Mouse (Mus musculus): ENCODE data around the gene Cbx1. TPM values are rescaled to one million over a fixed set of nuclear protein-coding genes. Genes with fewer than 3 reads are reported as not detected.

Cbx1 gene
- 201 and 213 TPM in 2 replicates for polyA plus RNA-seq (2016; fragmentation: Nextera tagmentation; extraction: Ambion mirVana)

DNA sequence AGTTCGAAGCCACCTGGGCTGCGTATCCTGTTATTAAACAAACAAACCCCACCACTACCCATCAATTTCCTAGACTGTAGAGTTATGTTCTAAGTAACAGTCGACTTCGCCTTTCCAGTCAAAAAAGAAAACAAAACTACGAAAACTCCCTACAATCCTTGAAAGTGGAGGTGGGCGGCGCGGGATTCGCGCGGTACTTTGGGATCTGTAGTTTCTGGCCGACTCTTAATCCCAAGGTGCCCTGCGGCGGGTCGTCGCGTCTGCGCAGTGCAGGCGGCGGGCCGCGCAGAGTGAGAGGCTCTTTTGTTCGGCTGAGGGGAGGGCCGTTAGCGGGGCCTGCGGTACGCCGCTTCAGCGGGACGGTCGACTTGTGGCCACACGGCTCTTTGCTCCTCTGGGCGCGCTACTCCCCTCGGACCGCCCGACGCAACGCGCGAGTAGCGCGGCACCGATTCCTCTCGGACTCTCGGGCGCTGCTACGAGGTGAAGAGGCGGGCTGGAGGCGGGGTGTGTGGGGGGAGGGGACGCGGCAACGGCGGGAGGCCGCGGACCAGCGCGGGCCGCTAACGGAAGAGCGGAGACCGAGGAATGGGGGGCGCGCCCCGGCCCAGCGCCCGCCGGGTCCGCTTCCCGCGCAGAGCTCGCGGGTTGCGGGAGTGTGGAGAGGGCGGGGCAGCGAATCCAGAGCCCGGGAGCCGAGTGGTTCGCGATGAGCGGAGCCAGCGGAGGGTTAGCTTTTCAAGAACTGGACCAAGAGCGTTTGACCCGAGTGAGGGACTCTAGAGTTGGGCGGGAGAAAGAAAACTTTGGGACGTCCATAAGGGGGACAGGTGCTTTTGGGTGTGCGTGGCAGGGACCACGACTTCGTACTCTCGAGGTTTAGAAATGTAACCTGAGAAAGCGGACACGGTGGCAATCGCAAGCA, at the start of gene Cbx1:
Gene Cbx1 (plus strand): TSS at position 257 of the 925 bp plus-strand sequence.
- H3K9me3 ChIP-seq = no peaks in the 10 kb centered on the region
- H3K4me1 ChIP-seq = peaks cover 39% of the 10 kb centered on the region
- peak within 1 kb of the TSS; percentile 100 for H3K27ac ChIP-seq (replicated peaks)
- peaks cover 28% of the 10 kb centered on the region for H3K36me3 ChIP-seq (replicated peaks)
- no peaks in the 10 kb centered on the region for H3K27me3 ChIP-seq (replicated peaks; ENCODE audit: low read depth, poor library complexity, severe bottlenecking)
- H3K4me3 ChIP-seq = peak within 1 kb of the TSS; percentile 97
- WGBS = 1% methylated on average over 93 of the region's 93 CpGs
- DNase-seq (ENCODE audit: low spot score) = peak; percentile 95

DNA sequence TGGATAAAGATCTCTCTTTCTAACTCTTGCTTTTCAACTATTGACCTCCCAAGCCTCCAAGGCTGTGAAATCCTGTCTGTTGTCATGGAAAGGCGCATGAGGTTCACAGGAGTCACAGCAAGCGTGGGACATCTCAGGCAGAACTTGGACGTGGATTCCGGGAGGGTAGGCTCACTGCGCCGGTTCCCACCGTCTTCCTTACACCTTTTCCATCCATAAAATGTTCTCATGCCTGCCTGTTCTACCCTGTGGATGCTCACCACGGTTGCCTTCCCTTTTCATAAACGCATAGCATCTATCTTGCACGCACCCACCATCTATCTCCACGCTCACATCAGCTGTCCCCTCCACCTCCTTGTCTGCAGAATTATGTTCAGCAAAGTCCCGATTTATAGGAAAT, 48.1 kb upstream of the Cbx1 start:
- no peaks in the 10 kb centered on the region for H3K9me3 ChIP-seq
- no peaks in the 10 kb centered on the region for H3K36me3 ChIP-seq (replicated peaks)
- DNase-seq (ENCODE audit: low spot score) = no peak
- peaks cover 49% of the 10 kb centered on the region for H3K4me1 ChIP-seq
- 76% methylated on average over 12 of the region's 12 CpGs for WGBS
- H3K4me3 ChIP-seq = no peak overlapping the region
- no peak overlapping the region for H3K27ac ChIP-seq (replicated peaks)
- peaks cover 67% of the 10 kb centered on the region for H3K27me3 ChIP-seq (replicated peaks; ENCODE audit: low read depth, poor library complexity, severe bottlenecking)

DNA sequence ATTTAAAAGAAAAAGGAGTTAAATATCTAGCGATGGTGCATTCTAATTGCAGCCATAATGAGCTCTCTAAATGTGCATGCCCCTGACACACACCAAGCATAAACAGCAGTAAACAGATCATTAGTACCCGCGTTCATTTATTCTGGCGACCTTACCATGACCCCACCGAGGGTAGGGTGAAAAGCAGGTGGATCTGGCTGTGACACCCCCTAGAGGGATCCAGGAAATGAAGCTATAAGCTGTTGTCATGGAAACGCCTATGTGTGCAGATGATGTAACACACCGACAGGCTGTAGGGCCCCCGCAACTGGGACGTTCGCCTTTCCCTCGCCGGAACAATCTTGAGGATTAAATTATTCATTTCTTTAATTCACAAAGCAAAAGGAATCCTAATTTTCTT, 46.9 kb upstream of the Cbx1 start:
- H3K4me3 ChIP-seq = no peak overlapping the region
- DNase-seq (ENCODE audit: low spot score) = no peak
- H3K27ac ChIP-seq (replicated peaks) = no peak overlapping the region
- H3K36me3 ChIP-seq (replicated peaks) = no peaks in the 10 kb centered on the region
- H3K27me3 ChIP-seq (replicated peaks; ENCODE audit: low read depth, poor library complexity, severe bottlenecking) = peaks cover 57% of the 10 kb centered on the region
- peaks cover 40% of the 10 kb centered on the region for H3K4me1 ChIP-seq
- no peaks in the 10 kb centered on the region for H3K9me3 ChIP-seq
- 33% methylated on average over 12 of the region's 12 CpGs for WGBS

DNA sequence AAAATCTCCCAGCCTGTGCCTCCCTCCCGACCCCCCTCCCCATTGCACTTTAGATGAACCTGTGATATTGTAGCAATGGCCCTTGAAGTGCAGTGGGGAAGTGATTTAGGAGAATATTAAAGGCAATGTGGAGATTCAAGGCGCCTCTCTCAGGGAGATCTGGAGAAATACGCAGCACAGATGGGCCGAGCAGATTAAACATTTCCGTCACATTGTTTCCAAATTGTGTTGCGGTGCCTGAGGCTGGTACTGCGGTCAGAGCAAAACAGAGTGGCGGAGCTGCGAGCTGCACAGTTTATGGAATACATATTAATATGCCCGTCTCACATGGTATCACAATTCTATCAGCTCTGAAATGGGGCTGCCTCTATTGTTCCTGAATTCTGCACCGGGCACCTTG, 45.9 kb upstream of the Cbx1 start:
- DNase-seq (ENCODE audit: low spot score) = no peak
- H3K36me3 ChIP-seq (replicated peaks) = no peaks in the 10 kb centered on the region
- 79% methylated on average over 11 of the region's 11 CpGs for WGBS
- no peak overlapping the region for H3K27ac ChIP-seq (replicated peaks)
- no peak overlapping the region for H3K4me3 ChIP-seq
- H3K9me3 ChIP-seq = no peaks in the 10 kb centered on the region
- peaks cover 53% of the 10 kb centered on the region for H3K27me3 ChIP-seq (replicated peaks; ENCODE audit: low read depth, poor library complexity, severe bottlenecking)
- H3K4me1 ChIP-seq = peaks cover 42% of the 10 kb centered on the region

DNA sequence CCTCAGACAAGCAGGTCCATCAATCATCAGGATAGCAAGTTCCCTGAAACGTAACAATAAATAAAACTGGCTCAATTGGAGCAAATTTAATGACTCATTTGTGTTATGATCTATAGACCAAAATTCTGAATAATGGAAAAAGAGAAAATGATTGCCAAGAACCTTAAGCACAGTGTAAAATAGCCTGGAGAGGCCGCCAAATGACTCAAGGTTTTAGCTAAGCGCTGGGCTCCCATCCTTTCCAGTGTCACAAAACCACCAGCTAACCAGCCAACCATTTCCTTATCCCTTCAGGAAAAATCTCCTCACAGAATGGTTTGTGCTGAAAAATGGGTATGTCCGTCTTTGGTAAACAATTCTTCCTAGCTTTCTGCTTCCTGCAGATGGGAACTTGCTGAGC, 45.0 kb upstream of the Cbx1 start:
- Histone ChIP-seq H3K4me3 (no peak overlapping the region), H3K4me1 (peaks cover 38% of the 10 kb centered on the region), H3K9me3 (no peaks in the 10 kb centered on the region), H3K27ac (replicated peaks) (no peak overlapping the region), H3K36me3 (replicated peaks) (no peaks in the 10 kb centered on the region), H3K27me3 (replicated peaks; ENCODE audit: low read depth, poor library complexity, severe bottlenecking) (peaks cover 44% of the 10 kb centered on the region)
- WGBS = 85% methylated on average over 4 of the region's 4 CpGs
- DNase-seq (ENCODE audit: low spot score) = no peak

DNA sequence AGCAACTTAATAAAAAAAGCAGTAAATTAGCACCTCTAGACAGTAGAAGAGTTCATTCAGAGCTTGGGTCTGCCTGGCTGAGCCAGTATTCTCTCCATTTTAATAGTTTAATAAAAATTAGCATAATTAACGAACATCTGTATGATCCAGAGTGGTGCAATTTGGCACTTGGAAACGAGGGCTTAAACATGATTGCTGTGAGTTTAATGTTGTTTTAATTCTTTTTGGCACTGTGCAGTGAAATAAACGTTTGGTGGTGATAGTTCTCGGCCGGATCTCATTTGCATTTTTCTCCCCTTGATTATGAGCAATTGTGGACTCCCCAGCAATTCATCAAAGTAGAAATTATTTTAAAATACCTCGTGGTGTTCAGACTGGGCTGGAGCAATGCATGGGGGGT, 42.3 kb upstream of the Cbx1 start:
- DNase-seq (ENCODE audit: low spot score) = no peak
- Histone ChIP-seq H3K27ac (replicated peaks) (no peak overlapping the region), H3K36me3 (replicated peaks) (no peaks in the 10 kb centered on the region), H3K4me3 (no peak overlapping the region), H3K9me3 (no peaks in the 10 kb centered on the region), H3K4me1 (peaks cover 22% of the 10 kb centered on the region), H3K27me3 (replicated peaks; ENCODE audit: low read depth, poor library complexity, severe bottlenecking) (peaks cover 32% of the 10 kb centered on the region)
- 72% methylated on average over 6 of the region's 6 CpGs for WGBS

DNA sequence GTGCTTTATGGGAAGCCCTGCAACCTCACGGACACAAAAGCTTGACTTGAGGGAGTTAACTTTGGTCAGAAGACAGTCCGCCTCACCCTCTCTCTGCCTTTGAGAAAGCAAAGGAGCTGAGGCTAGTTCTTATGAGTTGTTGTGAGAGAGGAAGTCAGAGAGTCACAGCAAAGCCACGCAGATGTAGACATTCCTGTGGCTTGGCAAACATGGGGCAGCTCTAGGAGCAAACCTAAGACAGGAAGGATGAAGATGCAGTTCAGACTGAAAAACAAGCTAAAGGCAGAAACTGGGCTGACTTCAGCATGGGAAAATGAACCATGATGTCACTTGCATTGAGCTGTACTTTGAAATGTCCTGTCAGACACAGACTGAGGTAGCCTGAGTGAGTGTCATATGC, 41.4 kb upstream of the Cbx1 start:
- no peaks in the 10 kb centered on the region for H3K36me3 ChIP-seq (replicated peaks)
- no peak for DNase-seq (ENCODE audit: low spot score)
- no peak overlapping the region for H3K27ac ChIP-seq (replicated peaks)
- peaks cover 13% of the 10 kb centered on the region for H3K4me1 ChIP-seq
- H3K4me3 ChIP-seq = no peak overlapping the region
- peaks cover 23% of the 10 kb centered on the region for H3K27me3 ChIP-seq (replicated peaks; ENCODE audit: low read depth, poor library complexity, severe bottlenecking)
- WGBS = 50% methylated on average over 3 of the region's 3 CpGs
- no peaks in the 10 kb centered on the region for H3K9me3 ChIP-seq

DNA sequence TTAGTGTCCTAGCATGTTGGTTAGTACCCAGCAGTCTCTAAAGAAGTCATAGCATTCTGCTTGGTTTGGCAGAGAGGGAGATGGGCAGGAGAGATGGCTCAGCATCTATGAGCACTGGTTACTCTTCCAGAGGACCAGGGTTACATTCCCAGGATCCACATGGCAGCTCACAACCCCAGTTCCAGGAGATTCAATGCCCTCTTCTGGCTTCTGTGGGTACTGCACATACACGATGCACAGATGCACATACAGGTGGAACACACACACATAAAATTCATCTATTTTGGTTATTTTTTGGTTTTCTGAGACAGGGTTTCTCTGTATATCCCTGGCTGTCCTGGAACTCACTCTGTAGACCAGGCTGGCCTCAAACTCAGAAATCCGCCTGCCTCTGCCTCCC, 33.6 kb upstream of the Cbx1 start:
- no peak overlapping the region for H3K27ac ChIP-seq (replicated peaks)
- H3K36me3 ChIP-seq (replicated peaks) = no peaks in the 10 kb centered on the region
- no peaks in the 10 kb centered on the region for H3K27me3 ChIP-seq (replicated peaks; ENCODE audit: low read depth, poor library complexity, severe bottlenecking)
- H3K9me3 ChIP-seq = 0 out of 2 replicates have a peak, but pooled peaks cover 3% of the 10 kb centered on the region
- no peak overlapping the region for H3K4me3 ChIP-seq
- no peak for DNase-seq (ENCODE audit: low spot score)
- 97% methylated on average over 2 of the region's 2 CpGs for WGBS
- H3K4me1 ChIP-seq = no peaks in the 10 kb centered on the region

DNA sequence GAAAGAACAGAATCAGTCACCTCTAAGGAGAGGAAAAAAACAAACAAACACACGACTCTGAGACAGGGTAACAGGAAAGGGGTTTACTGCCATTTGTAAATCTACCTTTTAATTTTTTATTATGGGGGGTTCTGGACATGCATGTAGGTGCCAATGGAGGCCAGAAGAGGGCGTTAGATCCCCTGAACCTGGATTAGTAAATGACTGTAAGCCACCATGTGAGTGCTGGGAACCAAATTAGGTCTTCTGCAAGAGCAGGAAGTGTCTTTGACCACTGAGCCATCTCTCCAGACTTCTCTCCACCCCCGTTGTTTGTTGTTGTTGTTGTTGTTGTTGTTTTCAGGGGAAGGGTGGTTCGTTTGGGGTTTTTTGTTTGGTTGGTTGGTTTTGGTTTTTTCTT, 31.5 kb upstream of the Cbx1 start:
- 60% methylated on average over 4 of the region's 4 CpGs for WGBS
- H3K27me3 ChIP-seq (replicated peaks; ENCODE audit: low read depth, poor library complexity, severe bottlenecking) = no peaks in the 10 kb centered on the region
- H3K36me3 ChIP-seq (replicated peaks) = no peaks in the 10 kb centered on the region
- 0 out of 2 replicates have a peak, but pooled peaks cover 3% of the 10 kb centered on the region for H3K9me3 ChIP-seq
- no peak overlapping the region for H3K27ac ChIP-seq (replicated peaks)
- no peak for DNase-seq (ENCODE audit: low spot score)
- no peaks in the 10 kb centered on the region for H3K4me1 ChIP-seq
- H3K4me3 ChIP-seq = no peak overlapping the region

DNA sequence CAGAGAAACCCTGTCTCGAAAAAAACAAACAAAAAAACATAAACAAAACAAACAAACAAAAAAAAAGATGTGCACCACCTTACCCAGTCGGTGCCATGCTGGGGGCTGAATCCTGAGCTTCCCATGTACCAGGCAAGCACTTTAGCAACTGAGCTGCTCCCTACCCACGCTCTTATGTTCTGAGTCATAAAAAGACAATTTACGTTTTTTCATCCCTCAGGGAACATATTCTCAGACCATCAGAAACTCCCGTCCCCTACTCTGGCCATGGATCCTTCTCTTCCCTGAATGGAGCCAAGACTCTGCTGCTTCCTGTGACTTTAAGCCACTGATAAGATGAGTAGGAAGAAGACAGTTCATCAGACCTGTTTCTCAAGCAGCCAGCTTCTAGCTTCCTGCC, 30.5 kb upstream of the Cbx1 start:
- Histone ChIP-seq H3K4me3 (no peak overlapping the region), H3K36me3 (replicated peaks) (no peaks in the 10 kb centered on the region), H3K27ac (replicated peaks) (no peak overlapping the region), H3K9me3 (0 out of 2 replicates have a peak, but pooled peaks cover 3% of the 10 kb centered on the region), H3K27me3 (replicated peaks; ENCODE audit: low read depth, poor library complexity, severe bottlenecking) (no peaks in the 10 kb centered on the region), H3K4me1 (no peaks in the 10 kb centered on the region)
- WGBS = 80% methylated on average over 5 of the region's 5 CpGs
- DNase-seq (ENCODE audit: low spot score) = no peak

DNA sequence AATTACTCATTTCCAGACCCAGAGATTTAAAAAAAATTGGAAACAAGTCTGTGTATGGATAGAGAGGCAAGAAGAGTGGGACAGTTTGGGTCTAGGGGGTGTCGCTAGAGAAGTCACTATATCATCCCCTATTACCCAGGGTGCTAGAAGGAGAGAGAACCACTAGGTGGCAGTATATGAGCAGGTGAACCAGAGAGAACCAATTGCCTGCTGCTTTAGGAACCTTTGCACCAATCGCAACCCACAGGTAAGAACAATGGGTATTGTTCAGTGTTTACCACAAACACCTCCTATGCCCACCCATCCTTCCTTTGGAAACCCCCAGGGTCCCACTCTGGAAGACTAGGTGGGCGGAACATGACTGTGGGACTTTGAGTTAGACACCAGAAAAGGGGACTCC, 28.9 kb upstream of the Cbx1 start:
- DNase-seq (ENCODE audit: low spot score) = no peak
- 43% methylated on average over 3 of the region's 3 CpGs for WGBS
- H3K4me1 ChIP-seq = peaks cover 14% of the 10 kb centered on the region
- no peak overlapping the region for H3K4me3 ChIP-seq
- H3K9me3 ChIP-seq = 0 out of 2 replicates have a peak, but pooled peaks cover 3% of the 10 kb centered on the region
- H3K27ac ChIP-seq (replicated peaks) = no peak overlapping the region
- H3K36me3 ChIP-seq (replicated peaks) = no peaks in the 10 kb centered on the region
- H3K27me3 ChIP-seq (replicated peaks; ENCODE audit: low read depth, poor library complexity, severe bottlenecking) = no peaks in the 10 kb centered on the region

DNA sequence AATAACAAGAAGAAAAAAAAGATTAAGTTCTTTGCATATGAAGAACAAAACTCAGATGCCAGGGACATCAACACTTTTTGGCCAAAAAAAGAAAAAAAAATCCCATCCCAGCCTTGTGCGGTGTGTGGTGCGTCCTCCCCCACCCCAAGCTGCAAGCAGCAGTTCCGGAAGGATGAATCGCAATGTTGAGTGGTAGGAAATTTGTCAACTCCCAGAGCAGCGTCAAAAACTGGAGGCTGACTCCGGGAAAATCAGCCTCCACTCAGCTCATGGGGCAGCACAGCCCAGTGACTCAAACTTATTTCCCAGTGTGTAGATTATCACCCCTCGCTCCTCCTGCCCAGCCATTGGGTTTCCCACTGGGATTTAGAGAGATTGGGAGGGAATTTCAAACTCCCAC, 26.9 kb upstream of the Cbx1 start:
- Histone ChIP-seq H3K36me3 (replicated peaks) (no peaks in the 10 kb centered on the region), H3K4me3 (no peak overlapping the region), H3K27me3 (replicated peaks; ENCODE audit: low read depth, poor library complexity, severe bottlenecking) (no peaks in the 10 kb centered on the region), H3K4me1 (peaks cover 27% of the 10 kb centered on the region), H3K27ac (replicated peaks) (no peak overlapping the region), H3K9me3 (no peaks in the 10 kb centered on the region)
- DNase-seq (ENCODE audit: low spot score) = no peak
- 77% methylated on average over 7 of the region's 7 CpGs for WGBS

DNA sequence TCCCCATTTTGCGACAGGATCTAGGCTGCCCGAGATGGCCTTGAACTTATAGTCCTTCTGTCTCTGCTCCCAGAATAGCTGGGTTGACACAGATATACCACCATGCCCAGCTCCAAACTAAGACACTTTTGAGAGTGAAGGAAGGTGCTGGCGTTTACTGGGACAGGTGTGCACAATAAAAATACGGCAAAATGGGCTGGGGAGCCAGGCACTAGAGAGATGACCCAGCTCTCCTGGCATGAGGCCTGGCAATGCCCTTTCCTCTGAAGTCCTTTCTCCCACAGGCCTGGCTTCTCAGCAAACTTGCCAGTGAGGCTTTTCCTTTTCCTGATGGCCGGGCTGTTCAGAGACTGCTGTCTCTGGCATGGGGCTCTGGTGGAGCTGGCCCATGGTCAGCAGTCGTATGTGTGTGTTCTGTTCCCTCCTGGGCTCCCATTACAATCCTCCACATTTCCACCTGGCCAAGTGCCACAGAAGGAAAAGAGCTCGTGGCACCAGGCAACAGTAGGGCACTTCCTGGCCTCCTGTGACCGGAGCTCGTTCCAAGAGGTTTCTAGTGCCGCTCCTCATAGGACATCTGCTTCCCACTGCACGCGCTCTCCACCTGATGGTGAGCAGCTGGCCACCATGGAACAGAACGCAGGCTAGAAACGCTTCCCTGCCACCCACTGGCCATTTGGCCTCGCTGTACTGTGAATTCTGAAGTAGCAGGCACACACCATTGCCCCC, 26.0 kb upstream of the Cbx1 start:
- Histone ChIP-seq H3K36me3 (replicated peaks) (peaks cover 8% of the 10 kb centered on the region), H3K4me1 (peaks cover 36% of the 10 kb centered on the region), H3K27me3 (replicated peaks; ENCODE audit: low read depth, poor library complexity, severe bottlenecking) (no peaks in the 10 kb centered on the region), H3K27ac (replicated peaks) (no peak overlapping the region), H3K9me3 (no peaks in the 10 kb centered on the region), H3K4me3 (no peak overlapping the region)
- 80% methylated on average over 15 of the region's 15 CpGs for WGBS
- no peak for DNase-seq (ENCODE audit: low spot score)

Measured in embryonic facial prominence, embryonic 10.5 days (tissue).